Mouse (Mus musculus): ENCODE measurements around the gene Gfm1. TPM values are rescaled to one million over a fixed set of nuclear protein-coding genes. Genes with fewer than 3 reads are reported as not detected.
A peak's percentile ranks its signal among the peaks of the same experiment; 100 is the strongest.

Gene Gfm1
- polyA plus RNA-seq, 1 experiment = 84.5 TPM

- H3K27ac ChIP-seq (ENCODE audit: insufficient read depth, low read length) = no peak within 1 kb of the TSS
- peak within 1 kb of the TSS; percentile 52 for H3K4me3 ChIP-seq (ENCODE audit: low read depth, low read length)
- H3K36me3 ChIP-seq (ENCODE audit: control insufficient read depth, insufficient read depth, low read length, poor library complexity, severe bottlenecking) = no peaks in the 10 kb centered on the region
- TF ChIP-seq CTCF (IDR thresholded peaks at IDR 0.05; ENCODE audit: low read depth, low read length) (peak; percentile 12), EP300 (IDR thresholded peaks at IDR 0.05; ENCODE audit: insufficient read depth, low read depth, low read length) (no peak), POLR2A (IDR thresholded peaks at IDR 0.05; ENCODE audit: insufficient read depth, low read length) (no peak)
- H3K9me3 ChIP-seq (replicated peaks; ENCODE audit: control insufficient read depth, insufficient read depth, low read length, poor library complexity, severe bottlenecking) = no peaks in the 10 kb centered on the region
- no peaks in the 10 kb centered on the region for H3K4me1 ChIP-seq (ENCODE audit: control insufficient read depth, insufficient read depth, low read length)
- H3K9ac ChIP-seq (ENCODE audit: low read depth, poor library complexity, severe bottlenecking) = peak within 1 kb of the TSS; percentile 59
- peaks cover 5% of the 10 kb centered on the region for H3K27me3 ChIP-seq (ENCODE audit: control insufficient read depth, insufficient read depth, low read length, poor library complexity, severe bottlenecking)
Measured at GRCm38 (mm10) chr3:67515274-67515801, 85.4 kb downstream of the Gfm1 start, which contains the start of gene Rarres1. Gene Rarres1, minus strand, starts transcription at chr3:67515523.

- Histone ChIP-seq H3K27me3 (ENCODE audit: control insufficient read depth, insufficient read depth, low read length, poor library complexity, severe bottlenecking) (no peaks in the 10 kb centered on the region; the same call in 1 of the 2 replicates), H3K36me3 (ENCODE audit: control insufficient read depth, insufficient read depth, low read length, poor library complexity, severe bottlenecking) (no peaks in the 10 kb centered on the region), H3K4me3 (ENCODE audit: low read depth, low read length) (no peak overlapping the region), H3K9ac (ENCODE audit: low read depth, poor library complexity, severe bottlenecking) (no peak overlapping the region), H3K4me1 (ENCODE audit: control insufficient read depth, insufficient read depth, low read length) (no peaks in the 10 kb centered on the region), H3K9me3 (replicated peaks; ENCODE audit: control insufficient read depth, insufficient read depth, low read length, poor library complexity, severe bottlenecking) (no peaks in the 10 kb centered on the region), H3K27ac (ENCODE audit: insufficient read depth, low read length) (no peak overlapping the region)
- TF ChIP-seq EP300 (IDR thresholded peaks at IDR 0.05; ENCODE audit: insufficient read depth, low read depth, low read length) = no peak
- TF ChIP-seq POLR2A (IDR thresholded peaks at IDR 0.05; ENCODE audit: insufficient read depth, low read length) = no peak
- TF ChIP-seq CTCF (IDR thresholded peaks at IDR 0.05; ENCODE audit: low read depth, low read length) = no peak
Measured at GRCm38 (mm10) chr3:67520568-67521143, 90.8 kb downstream of the Gfm1 start.

GRCm38 (mm10) chr3:67522709-67523108 lies 92.8 kb downstream of the Gfm1 start:
- H3K4me1 ChIP-seq (ENCODE audit: control insufficient read depth, insufficient read depth, low read length) = no peaks in the 10 kb centered on the region
- H3K4me3 ChIP-seq (ENCODE audit: low read depth, low read length) = no peak overlapping the region
- TF ChIP-seq EP300 (IDR thresholded peaks at IDR 0.05; ENCODE audit: insufficient read depth, low read depth, low read length) (no peak), CTCF (IDR thresholded peaks at IDR 0.05; ENCODE audit: low read depth, low read length) (no peak), POLR2A (IDR thresholded peaks at IDR 0.05; ENCODE audit: insufficient read depth, low read length) (no peak)
- H3K27me3 ChIP-seq (ENCODE audit: control insufficient read depth, insufficient read depth, low read length, poor library complexity, severe bottlenecking) = no peaks in the 10 kb centered on the region
- H3K9ac ChIP-seq (ENCODE audit: low read depth, poor library complexity, severe bottlenecking) = no peak overlapping the region
- no peaks in the 10 kb centered on the region for H3K36me3 ChIP-seq (ENCODE audit: control insufficient read depth, insufficient read depth, low read length, poor library complexity, severe bottlenecking)
- no peaks in the 10 kb centered on the region for H3K9me3 ChIP-seq (replicated peaks; ENCODE audit: control insufficient read depth, insufficient read depth, low read length, poor library complexity, severe bottlenecking)
- H3K27ac ChIP-seq (ENCODE audit: insufficient read depth, low read length) = no peak overlapping the region

- Histone ChIP-seq H3K4me3 (ENCODE audit: low read depth, low read length) (no peak overlapping the region), H3K4me1 (ENCODE audit: control insufficient read depth, insufficient read depth, low read length) (no peaks in the 10 kb centered on the region), H3K36me3 (ENCODE audit: control insufficient read depth, insufficient read depth, low read length, poor library complexity, severe bottlenecking) (no peaks in the 10 kb centered on the region), H3K9me3 (replicated peaks; ENCODE audit: control insufficient read depth, insufficient read depth, low read length, poor library complexity, severe bottlenecking) (no peaks in the 10 kb centered on the region), H3K27me3 (ENCODE audit: control insufficient read depth, insufficient read depth, low read length, poor library complexity, severe bottlenecking) (no peaks in the 10 kb centered on the region), H3K27ac (ENCODE audit: insufficient read depth, low read length) (no peak overlapping the region), H3K9ac (ENCODE audit: low read depth, poor library complexity, severe bottlenecking) (no peak overlapping the region)
- no peak for TF ChIP-seq POLR2A (IDR thresholded peaks at IDR 0.05; ENCODE audit: insufficient read depth, low read length)
- no peak for TF ChIP-seq EP300 (IDR thresholded peaks at IDR 0.05; ENCODE audit: insufficient read depth, low read depth, low read length)
- TF ChIP-seq CTCF (IDR thresholded peaks at IDR 0.05; ENCODE audit: low read depth, low read length) = no peak
Measured at GRCm38 (mm10) chr3:67524768-67525167, 94.9 kb downstream of the Gfm1 start.

Other genes with a start within 250 kb of the Gfm1 start
- gene Mlf1, start 56.0 kb upstream of the Gfm1 start, polyA plus RNA-seq (2011; ENCODE audit: insufficient read depth, insufficient read length, low read depth, missing spikeins) = 3.0 and 6.5 TPM in 2 replicates
- gene Gm17402, start 54.9 kb upstream of the Gfm1 start, polyA plus RNA-seq (2011; ENCODE audit: insufficient read depth, insufficient read length, low read depth, missing spikeins) = not detected in 2 replicates
- gene Lxn, start 33.8 kb downstream of the Gfm1 start, polyA plus RNA-seq (2011; ENCODE audit: insufficient read depth, insufficient read length, low read depth, missing spikeins) = 10.5 and 14.2 TPM in 2 replicates
- gene Rarres1, start 85.4 kb downstream of the Gfm1 start, polyA plus RNA-seq (2011; ENCODE audit: insufficient read depth, insufficient read length, low read depth, missing spikeins) = not detected in 2 replicates
- 47.8 and 57.7 TPM in 2 replicates for gene Mfsd1, start 152.6 kb downstream of the Gfm1 start, polyA plus RNA-seq (2011; ENCODE audit: insufficient read depth, insufficient read length, low read depth, missing spikeins)